Mouse (Mus musculus): ENCODE results near the gene Txndc15.

- TF ChIP-seq CTCF (IDR thresholded peaks at IDR 0.05; ENCODE audit: borderline replicate concordance, control insufficient read depth, extremely low read depth, insufficient read depth, low read length, poor library complexity) (no peak), POLR2A (IDR thresholded peaks at IDR 0.05; ENCODE audit: control insufficient read depth, extremely low read depth, insufficient read depth, low read length, poor library complexity) (no peak)
Measured at GRCm38 (mm10) chr13:55672711-55673110, 41.7 kb upstream of the Txndc15 start.
